Mouse (Mus musculus): ENCODE data around the gene Clstn2. TPM values are rescaled to one million over a fixed set of nuclear protein-coding genes. Genes with fewer than 3 reads are reported as not detected.

Gene Clstn2
- total and polyA plus RNA-seq, 3 experiments, result not detected

DNA sequence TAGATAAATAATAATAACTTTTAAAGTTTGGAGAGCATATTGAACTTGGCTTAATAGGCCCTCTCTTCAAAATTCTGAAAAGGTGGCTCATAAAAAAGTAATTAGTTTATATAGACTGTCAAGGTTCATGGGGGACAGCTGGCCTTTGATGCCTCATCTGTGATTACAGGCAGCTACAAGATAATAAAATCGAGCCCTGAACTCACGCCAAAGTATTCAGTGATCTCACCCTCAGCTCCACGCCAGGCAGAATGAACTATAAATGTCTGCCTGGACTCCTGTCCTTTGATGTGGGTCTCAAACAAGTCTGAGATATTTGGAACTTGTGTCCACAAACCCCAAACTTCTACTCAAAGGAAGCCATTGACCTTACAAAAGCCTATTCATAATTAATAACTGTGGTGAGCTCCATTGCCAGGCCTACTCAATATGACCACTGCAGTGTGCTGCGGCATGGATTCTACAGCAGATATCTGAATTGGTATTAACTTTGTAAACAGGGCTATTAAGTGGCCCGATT lies 244.8 kb downstream of the Clstn2 start:
- no peak overlapping the region for H3K9ac ChIP-seq (ENCODE audit: insufficient read depth, low read depth)
- no peaks in the 10 kb centered on the region for H3K79me2 ChIP-seq (replicated peaks; ENCODE audit: control insufficient read depth, extremely low read depth, insufficient read depth, poor library complexity, severe bottlenecking)
- no peaks in the 10 kb centered on the region for H3K4me1 ChIP-seq (ENCODE audit: control insufficient read depth in 1 of 2, insufficient read depth in 2 of 2)
- H3K36me3 ChIP-seq (replicated peaks in 1 of 2; ENCODE audit: control insufficient read depth in 1 of 2, insufficient read depth in 1 of 2, low read length in 1 of 2), result no peaks in the 10 kb centered on the region
- H3K4me2 ChIP-seq (ENCODE audit: insufficient read depth, low read depth, poor library complexity, severe bottlenecking), result no peak overlapping the region
- no peak overlapping the region for H3K4me3 ChIP-seq (replicated peaks in 1 of 3; ENCODE audit: low read depth in 2 of 3, low read length in 2 of 3, poor library complexity in 1 of 3)
- dilution Hi-C loops (cut with MboI; ENCODE audit: extremely low pct_ligation_motif_present, extremely low pct_unique_long_range_greater_than_20kb, low sequenced_read_pairs) (no loop called here), in situ Hi-C loops (cut with MboI; ENCODE audit: low pct_ligation_motif_present, low pct_unique_long_range_greater_than_20kb, low sequenced_read_pairs) (no loop called here)
- H3K9me3 ChIP-seq (replicated peaks; ENCODE audit: low read length), result peaks cover 67% of the 10 kb centered on the region
- H3K27me3 ChIP-seq (replicated peaks), result no peaks in the 10 kb centered on the region
- no peak for TF ChIP-seq TBP (conservative IDR thresholded peaks at IDR 0.05; ENCODE audit: low read depth, low read length)
- no peak for TF ChIP-seq ELF1 (IDR thresholded peaks at IDR 0.05; ENCODE audit: low read depth, low read length)
- no peak for TF ChIP-seq USF1 (IDR thresholded peaks at IDR 0.05; ENCODE audit: low read depth, low read length)
- no peak for TF ChIP-seq ZKSCAN1 (IDR thresholded peaks at IDR 0.05; ENCODE audit: borderline replicate concordance, low read depth, low read length)
- TF ChIP-seq IRF4 (IDR thresholded peaks at IDR 0.05; ENCODE audit: low read depth, low read length), result no peak
- TF ChIP-seq MAFK (IDR thresholded peaks at IDR 0.05; ENCODE audit: insufficient replicate concordance, low read length), result no peak
- no peak for TF ChIP-seq NELFE (IDR thresholded peaks at IDR 0.05; ENCODE audit: low read depth, low read length)
- no peak for TF ChIP-seq JUND (conservative IDR thresholded peaks at IDR 0.05; ENCODE audit: low read depth, low read length)
- TF ChIP-seq SIN3A (IDR thresholded peaks at IDR 0.05; ENCODE audit: low read length), result no peak
- TF ChIP-seq JUN (IDR thresholded peaks at IDR 0.05; ENCODE audit: insufficient read depth, low read depth, low read length), result no peak
- no peak for DNase-seq (ENCODE audit: extremely low read depth)
- no peak overlapping the region for H3K27ac ChIP-seq (ENCODE audit: insufficient read depth, low read depth)

DNA sequence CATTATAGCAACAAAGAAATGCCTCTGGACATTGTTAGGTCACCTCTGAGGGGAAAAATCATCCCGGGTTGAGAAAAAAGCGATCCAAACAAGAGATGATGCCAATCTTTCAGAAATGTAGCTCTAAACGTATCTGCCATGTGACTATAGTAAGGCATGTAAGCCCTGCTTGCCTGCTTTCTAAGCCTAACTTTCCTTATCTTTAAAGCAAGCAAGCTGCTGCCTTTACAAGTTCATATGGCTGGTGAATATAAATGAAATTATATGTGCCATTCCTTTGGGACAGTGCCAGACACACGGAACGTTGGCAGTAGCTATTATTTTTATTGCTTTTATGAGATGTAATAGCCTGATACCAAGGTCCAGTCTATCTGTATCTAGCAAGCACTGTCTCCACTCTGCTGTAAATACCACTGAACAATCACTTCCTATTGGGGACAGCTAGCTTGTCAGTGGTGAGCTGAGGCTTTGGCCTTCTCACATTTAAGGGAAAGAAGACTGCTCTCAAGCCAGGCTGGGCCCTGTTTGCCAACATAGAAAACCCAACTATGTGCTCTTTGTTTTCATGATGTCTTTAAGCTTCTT lies 252.9 kb downstream of the Clstn2 start:
- no peaks in the 10 kb centered on the region for H3K36me3 ChIP-seq (replicated peaks in 1 of 2; ENCODE audit: control insufficient read depth in 1 of 2, insufficient read depth in 1 of 2, low read length in 1 of 2)
- DNase-seq (ENCODE audit: extremely low read depth), result no peak
- H3K79me2 ChIP-seq (replicated peaks; ENCODE audit: control insufficient read depth, extremely low read depth, insufficient read depth, poor library complexity, severe bottlenecking), result no peaks in the 10 kb centered on the region
- H3K4me2 ChIP-seq (ENCODE audit: insufficient read depth, low read depth, poor library complexity, severe bottlenecking), result no peak overlapping the region
- in situ Hi-C loops (cut with MboI; ENCODE audit: low pct_ligation_motif_present, low pct_unique_long_range_greater_than_20kb, low sequenced_read_pairs) (no loop called here), dilution Hi-C loops (cut with MboI; ENCODE audit: extremely low pct_ligation_motif_present, extremely low pct_unique_long_range_greater_than_20kb, low sequenced_read_pairs) (no loop called here)
- H3K4me3 ChIP-seq (replicated peaks in 1 of 3; ENCODE audit: low read depth in 2 of 3, low read length in 2 of 3, poor library complexity in 1 of 3), result no peak overlapping the region
- H3K9me3 ChIP-seq (replicated peaks; ENCODE audit: low read length), result peaks cover 62% of the 10 kb centered on the region
- no peaks in the 10 kb centered on the region for H3K27me3 ChIP-seq (replicated peaks)
- no peak overlapping the region for H3K27ac ChIP-seq (ENCODE audit: insufficient read depth, low read depth)
- H3K9ac ChIP-seq (ENCODE audit: insufficient read depth, low read depth), result no peak overlapping the region
- TF ChIP-seq UBTF (IDR thresholded peaks at IDR 0.05; ENCODE audit: low read depth, low read length), result no peak
- no peak for TF ChIP-seq TBP (conservative IDR thresholded peaks at IDR 0.05; ENCODE audit: low read depth, low read length)
- TF ChIP-seq E2F4 (IDR thresholded peaks at IDR 0.05; ENCODE audit: insufficient replicate concordance, low read depth, low read length), result no peak
- no peaks in the 10 kb centered on the region for H3K4me1 ChIP-seq (ENCODE audit: control insufficient read depth in 1 of 2, insufficient read depth in 2 of 2)

DNA sequence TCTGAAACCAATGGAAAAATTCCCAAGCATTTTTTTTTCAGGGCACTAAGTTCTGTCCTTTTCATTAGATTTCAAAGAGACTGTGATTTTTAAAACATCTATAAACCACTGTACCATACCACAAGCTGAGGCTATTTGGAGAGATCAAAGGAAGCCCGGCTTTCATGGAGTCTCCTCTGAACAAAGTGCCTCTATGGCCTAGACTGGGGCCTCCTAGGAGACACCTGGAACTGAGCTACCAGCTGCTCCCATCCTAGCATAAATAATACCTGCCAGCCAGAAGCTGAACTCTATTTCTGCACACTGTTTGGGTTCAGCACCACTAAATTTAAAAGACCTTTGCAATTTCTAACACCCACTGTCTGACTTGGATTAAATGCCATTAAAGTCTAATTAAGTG lies 257.2 kb downstream of the Clstn2 start:
- in situ Hi-C loops (cut with MboI; ENCODE audit: low pct_ligation_motif_present, low pct_unique_long_range_greater_than_20kb, low sequenced_read_pairs), result no loop called here
- no peaks in the 10 kb centered on the region for H3K27me3 ChIP-seq (replicated peaks)
- H3K4me3 ChIP-seq (replicated peaks in 1 of 3; ENCODE audit: low read depth in 2 of 3, low read length in 2 of 3, poor library complexity in 1 of 3), result no peak overlapping the region
- H3K4me1 ChIP-seq (ENCODE audit: control insufficient read depth in 1 of 2, insufficient read depth in 2 of 2), result no peaks in the 10 kb centered on the region
- no peaks in the 10 kb centered on the region for H3K36me3 ChIP-seq (replicated peaks in 1 of 2; ENCODE audit: control insufficient read depth in 1 of 2, insufficient read depth in 1 of 2, low read length in 1 of 2)
- H3K27ac ChIP-seq (ENCODE audit: insufficient read depth, low read depth), result no peak overlapping the region
- no peak for DNase-seq (ENCODE audit: extremely low read depth)
- dilution Hi-C loops (cut with MboI; ENCODE audit: extremely low pct_ligation_motif_present, extremely low pct_unique_long_range_greater_than_20kb, low sequenced_read_pairs), result no loop called here
- no peaks in the 10 kb centered on the region for H3K79me2 ChIP-seq (replicated peaks; ENCODE audit: control insufficient read depth, extremely low read depth, insufficient read depth, poor library complexity, severe bottlenecking)
- no peak overlapping the region for H3K4me2 ChIP-seq (ENCODE audit: insufficient read depth, low read depth, poor library complexity, severe bottlenecking)
- no peak overlapping the region for H3K9ac ChIP-seq (ENCODE audit: insufficient read depth, low read depth)
- H3K9me3 ChIP-seq (replicated peaks; ENCODE audit: low read length), result peaks cover 64% of the 10 kb centered on the region
- TF ChIP-seq E2F4 (IDR thresholded peaks at IDR 0.05; ENCODE audit: insufficient replicate concordance, low read depth, low read length), result no peak
- no peak for TF ChIP-seq JUND (conservative IDR thresholded peaks at IDR 0.05; ENCODE audit: low read depth, low read length)
- TF ChIP-seq POLR2A (IDR thresholded peaks at IDR 0.05; ENCODE audit: low read depth, low read length), result no peak
- no peak for TF ChIP-seq MAZ (IDR thresholded peaks at IDR 0.05; ENCODE audit: low read depth, low read length)
- TF ChIP-seq CTCF (conservative IDR thresholded peaks at IDR 0.05 in 1 of 2, IDR thresholded peaks at IDR 0.05 in 1 of 2; ENCODE audit: low read depth in 2 of 2, low read length in 2 of 2), result no peak
- no peak for TF ChIP-seq ZNF384 (IDR thresholded peaks at IDR 0.05; ENCODE audit: low read depth, low read length)
- no peak for TF ChIP-seq EP300 (IDR thresholded peaks at IDR 0.05; ENCODE audit: low read length)
- TF ChIP-seq MXI1 (IDR thresholded peaks at IDR 0.05; ENCODE audit: low read depth, low read length), result no peak
- TF ChIP-seq KAT2A (IDR thresholded peaks at IDR 0.05; ENCODE audit: insufficient replicate concordance, low read length), result no peak
- no peak for TF ChIP-seq BHLHE40 (IDR thresholded peaks at IDR 0.05; ENCODE audit: low read depth, low read length)
- no peak for TF ChIP-seq USF1 (IDR thresholded peaks at IDR 0.05; ENCODE audit: low read depth, low read length)
- no peak for TF ChIP-seq JUN (IDR thresholded peaks at IDR 0.05; ENCODE audit: insufficient read depth, low read depth, low read length)
- no peak for TF ChIP-seq ZC3H11A (IDR thresholded peaks at IDR 0.05; ENCODE audit: low read depth, low read length)
- no peak for TF ChIP-seq MYC (IDR thresholded peaks at IDR 0.05; ENCODE audit: low read depth, low read length)
- no peak for TF ChIP-seq SMC3 (IDR thresholded peaks at IDR 0.05; ENCODE audit: low read depth, low read length)

Data from CH12.LX (cell line).